Mouse (Mus musculus): ENCODE results near the gene Olfr523.
"Not testable (repeated sequence)": the region's sequence is repeated elsewhere in the genome, so short reads cannot be mapped to it uniquely, and the experiment has no call there.

GRCm38 (mm10) chr7:140132184-140132583, 40.8 kb upstream of the Olfr523 start:
- not testable (repeated sequence) for TF ChIP-seq CTCF (IDR thresholded peaks at IDR 0.05; ENCODE audit: low read depth, low read length); TAL1 (conservative IDR thresholded peaks at IDR 0.05; ENCODE audit: low read depth, low read length); POLR2AphosphoS5 (IDR thresholded peaks at IDR 0.05; ENCODE audit: insufficient replicate concordance, low read depth, low read length); GATA1 (IDR thresholded peaks at IDR 0.05; ENCODE audit: borderline replicate concordance, low read length)
